Mouse (Mus musculus) testis, adult 2 months (tissue): Measurements from ENCODE around the gene Fxyd6.

Source experiments
- CTCF ChIP-seq: fragments of 200-500 bp; IDR thresholded peaks from 2 replicates; pipeline ENCODE4 v1.5.1; 2012; ENCODE audit warnings: low read depth, mild to moderate bottlenecking, inconsistent platforms, low read length, moderate library complexity; ENCODE audit not compliant: control insufficient read depth, insufficient read depth, insufficient replicate concordance
- POLR2A ChIP-seq: fragments of 200-500 bp; IDR thresholded peaks from 2 replicates; pipeline ENCODE4 v1.6.1; 2012; ENCODE audit warnings: low read depth, mild to moderate bottlenecking, inconsistent platforms, low read length, moderate library complexity; ENCODE audit not compliant: control insufficient read depth

DNA sequence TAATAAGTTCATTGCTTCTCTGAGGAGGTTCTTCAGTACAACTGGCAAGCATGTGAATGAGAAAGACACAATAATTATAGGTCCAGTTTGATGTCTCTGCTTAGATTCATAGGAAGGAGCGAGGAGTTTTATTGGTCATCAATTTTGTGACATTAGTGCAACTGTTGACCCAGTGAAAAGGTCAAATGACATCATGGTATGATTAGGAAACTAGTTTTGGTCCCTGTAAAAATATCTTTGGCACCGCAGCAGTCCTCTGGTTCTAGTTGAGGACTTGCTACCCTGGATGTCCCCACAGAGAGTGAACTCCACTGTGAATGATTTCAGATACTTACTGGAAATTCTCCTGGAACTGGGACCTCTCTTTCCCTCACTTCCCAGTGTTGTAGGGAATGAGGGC is 14.8 kb upstream of the Fxyd6 start:
- TF ChIP-seq POLR2A = no peak
- TF ChIP-seq CTCF = no peak
